Mouse (Mus musculus) heart, postnatal 0 days (tissue): ENCODE measurements at regions not wholly inside any gene's neighbourhood (a gene's known extent, or its start where the extent isn't known, plus 50 kb on each side); places are given as distances from the start of the nearest gene placed in this dataset.

ENCODE experiments used
- ATAC-seq: fragments of 200-750 bp; cut with Nextera tagmentation; 2 replicates; pipeline ENCODE4 v1.8.0; 2017; ENCODE audit warnings: low read depth, moderate number of reproducible peaks, moderate library complexity; ENCODE audit not compliant: insufficient read depth
- DNase-seq: peaks from one replicate; pipeline ENCODE4 v3.0.0-alpha.2; 2016; ENCODE audit warnings: low spot score
- H3K27ac ChIP-seq: fragments of 300-500 bp; sonication (generic); 2 replicates; pipeline ENCODE4 v1.5.1; 2014; ENCODE audit warnings: low read depth, mild to moderate bottlenecking
- H3K27me3 ChIP-seq: fragments of 300-500 bp; sonication (generic); 2 replicates; pipeline ENCODE4 v1.6.1; 2014; ENCODE audit warnings: low read length, mixed read lengths; ENCODE audit not compliant: control insufficient read depth, insufficient read depth
- H3K36me3 ChIP-seq: fragments of 300-500 bp; sonication (generic); replicated peaks from 2 replicates; pipeline ENCODE4 v1.6.1; 2014; ENCODE audit warnings: low read length, mixed read lengths; ENCODE audit not compliant: control insufficient read depth, insufficient read depth
- H3K4me1 ChIP-seq: fragments of 300-500 bp; sonication (generic); 2 replicates; pipeline ENCODE4 v1.6.1; 2014; ENCODE audit warnings: antibody characterized with exemption; ENCODE audit not compliant: control insufficient read depth, insufficient read depth
- H3K4me2 ChIP-seq: fragments of 300-500 bp; sonication (generic); 2 replicates; pipeline ENCODE4 v1.6.1; 2014; ENCODE audit warnings: low read depth, mild to moderate bottlenecking, low read length, moderate library complexity
- H3K4me3 ChIP-seq: fragments of 300-500 bp; sonication (generic); 2 replicates; pipeline ENCODE4 v1.5.1; 2014; ENCODE audit warnings: low read depth, low read length
- H3K9ac ChIP-seq: fragments of 300-500 bp; sonication (generic); replicated peaks from 2 replicates; pipeline ENCODE4 v1.6.1; 2014; ENCODE audit warnings: low read depth, low read length, mixed read lengths
- H3K9me3 ChIP-seq: fragments of 300-500 bp; sonication (generic); replicated peaks from 2 replicates; pipeline ENCODE4 v1.6.1; 2016; ENCODE audit warnings: low read length; ENCODE audit not compliant: control insufficient read depth
- CTCF ChIP-seq: IDR thresholded peaks from 2 replicates; pipeline ENCODE4 v1.5.1; 2016; ENCODE audit warnings: antibody characterized with exemption, control low read depth, low read depth
- EP300 ChIP-seq: IDR thresholded peaks from 2 replicates; pipeline ENCODE4 v1.6.1; 2016; ENCODE audit warnings: antibody characterized with exemption, low read depth
- WGBS: fragments of 180-500 bp; shearing (Covaris S2); extraction: QIAGEN DNeasy Blood & Tissue Kit; methylation state at CpG from one replicate; pipeline ENCODE4 v1.1.7; 2014; 5-methylcytosine and 5-hydroxymethylcytosine counted together

- WGBS: 80% methylated on average over 4 of the region's 4 CpGs
- ATAC-seq (no peak), DNase-seq (no peak)
Measured at GRCm38 (mm10) chr6:95886645-95887044, 168.0 kb upstream of the Suclg2 start.

GRCm38 (mm10) chr6:95902551-95902950, 184.0 kb upstream of the Suclg2 start:
- Histone ChIP-seq H3K4me2 (no peak overlapping the region), H3K27me3 (no peaks in the 10 kb centered on the region), H3K4me1 (no peaks in the 10 kb centered on the region), H3K4me3 (no peak overlapping the region), H3K27ac (no peak overlapping the region), H3K9ac (no peak overlapping the region), H3K9me3 (no peaks in the 10 kb centered on the region), H3K36me3 (no peaks in the 10 kb centered on the region)
- no peak for DNase-seq
- ATAC-seq: no peak
- TF ChIP-seq CTCF (no peak), EP300 (no peak)
- WGBS: 81% methylated on average over 2 of the region's 2 CpGs

More at GRCm38 (mm10) chr6:95886645-95887044, 168.0 kb upstream of the Suclg2 start:
- no peaks in the 10 kb centered on the region for H3K27me3 ChIP-seq
- H3K27ac ChIP-seq: no peak overlapping the region
- H3K36me3 ChIP-seq: no peaks in the 10 kb centered on the region
- TF ChIP-seq CTCF (no peak), EP300 (no peak)
- no peak overlapping the region for H3K9ac ChIP-seq
- no peak overlapping the region for H3K4me2 ChIP-seq
- no peaks in the 10 kb centered on the region for H3K9me3 ChIP-seq
- no peaks in the 10 kb centered on the region for H3K4me1 ChIP-seq
- no peak overlapping the region for H3K4me3 ChIP-seq

GRCm38 (mm10) chr6:95904085-95904633, 185.6 kb upstream of the Suclg2 start:
- H3K9ac ChIP-seq: no peak overlapping the region
- no peaks in the 10 kb centered on the region for H3K4me1 ChIP-seq
- WGBS: 20% methylated on average over 10 of the region's 10 CpGs
- H3K9me3 ChIP-seq: no peaks in the 10 kb centered on the region
- no peaks in the 10 kb centered on the region for H3K36me3 ChIP-seq
- H3K4me3 ChIP-seq: no peak overlapping the region
- no peak for ATAC-seq
- DNase-seq: no peak
- H3K4me2 ChIP-seq: peak overlapping the region; percentile 34
- TF ChIP-seq CTCF (no peak), EP300 (no peak)
- no peak overlapping the region for H3K27ac ChIP-seq
- no peaks in the 10 kb centered on the region for H3K27me3 ChIP-seq

GRCm38 (mm10) chr6:95905057-95905456, 186.5 kb upstream of the Suclg2 start:
- H3K4me1 ChIP-seq: no peaks in the 10 kb centered on the region
- H3K4me3 ChIP-seq: no peak overlapping the region
- 76% methylated on average over 8 of the region's 8 CpGs for WGBS
- H3K4me2 ChIP-seq: no peak overlapping the region
- DNase-seq (no peak), ATAC-seq (no peak)
- no peak for TF ChIP-seq CTCF
- H3K9me3 ChIP-seq: no peaks in the 10 kb centered on the region
- H3K36me3 ChIP-seq: no peaks in the 10 kb centered on the region
- no peaks in the 10 kb centered on the region for H3K27me3 ChIP-seq
- H3K27ac ChIP-seq: no peak overlapping the region
- H3K9ac ChIP-seq: no peak overlapping the region

GRCm38 (mm10) chr6:95921737-95922136, 191.2 kb upstream of the Fam19a1 start:
- ATAC-seq (no peak), DNase-seq (no peak)
- Histone ChIP-seq H3K9me3 (no peaks in the 10 kb centered on the region), H3K4me2 (no peak overlapping the region), H3K27me3 (no peaks in the 10 kb centered on the region), H3K4me3 (no peak overlapping the region), H3K9ac (no peak overlapping the region), H3K4me1 (no peaks in the 10 kb centered on the region), H3K36me3 (no peaks in the 10 kb centered on the region), H3K27ac (no peak overlapping the region)
- TF ChIP-seq EP300: no peak
- no peak for TF ChIP-seq CTCF
- 65% methylated on average over 3 of the region's 3 CpGs for WGBS

- H3K36me3 ChIP-seq: no peaks in the 10 kb centered on the region
- no peak for TF ChIP-seq CTCF
- no peak for TF ChIP-seq EP300
- H3K4me3 ChIP-seq: no peak overlapping the region
- no peak overlapping the region for H3K9ac ChIP-seq
- no peak overlapping the region for H3K27ac ChIP-seq
- no peak for ATAC-seq
- 28% methylated on average over 1 of the region's 1 CpGs for WGBS
- H3K4me1 ChIP-seq: no peaks in the 10 kb centered on the region
- H3K4me2 ChIP-seq: no peak overlapping the region
- no peaks in the 10 kb centered on the region for H3K27me3 ChIP-seq
- no peak for DNase-seq
- no peaks in the 10 kb centered on the region for H3K9me3 ChIP-seq
Measured at GRCm38 (mm10) chr6:95934561-95934960, 178.4 kb upstream of the Fam19a1 start.
